Mouse (Mus musculus) kidney, adult 2 months (tissue): Measurements from ENCODE around the gene Exosc7. TPM values are rescaled to one million over a fixed set of nuclear protein-coding genes. Genes with fewer than 3 reads are reported as not detected.

Experiments used
- DNase-seq: peaks from one replicate; pipeline ENCODE4 v3.0.0; 2021
- H3K27ac ChIP-seq: fragments of 200-500 bp; 2 replicates; pipeline ENCODE4 v1.5.1; 2012; ENCODE audit warnings: low read depth, low read length, control low read depth, inconsistent platforms; ENCODE audit not compliant: insufficient read depth
- H3K27me3 ChIP-seq: fragments of 200-500 bp; replicated peaks from 2 replicates; pipeline ENCODE4 v1.6.1; 2012; ENCODE audit warnings: mild to moderate bottlenecking, moderate library complexity, low read length, inconsistent platforms; ENCODE audit not compliant: control insufficient read depth, insufficient read depth
- H3K36me3 ChIP-seq: fragments of 200-500 bp; 2 replicates; pipeline ENCODE4 v1.6.1; 2012; ENCODE audit warnings: mild to moderate bottlenecking, moderate library complexity, low read length, inconsistent platforms; ENCODE audit not compliant: control insufficient read depth, insufficient read depth
- H3K4me1 ChIP-seq: fragments of 200-500 bp; 2 replicates; pipeline ENCODE4 v1.6.1; 2011; ENCODE audit warnings: low read length; ENCODE audit not compliant: control insufficient read depth, insufficient read depth
- H3K4me3 ChIP-seq: fragments of 200-500 bp; 2 replicates; pipeline ENCODE4 v1.5.1; 2011; ENCODE audit warnings: mild to moderate bottlenecking, low read depth, low read length, control low read depth; ENCODE audit not compliant: insufficient read depth
- CTCF ChIP-seq: fragments of 200-500 bp; conservative IDR thresholded peaks from 2 replicates; pipeline ENCODE4 v1.5.1; 2011; ENCODE audit warnings: low read depth, mild to moderate bottlenecking, control low read depth, low read length, moderate library complexity, mixed read lengths; ENCODE audit not compliant: insufficient read depth, insufficient read length
- POLR2A ChIP-seq: fragments of 200-500 bp; IDR thresholded peaks from one replicate; pipeline ENCODE4 v1.6.1; 2011; ENCODE audit warnings: low read depth, low read length, control low read depth
- WGBS: fragments of 180-500 bp; shearing (Covaris S2); methylation state at CpG from one replicate; pipeline ENCODE4 v1.1.7; 2018; 5-methylcytosine and 5-hydroxymethylcytosine counted together
- polyA plus RNA-seq: library from polyadenylated mRNA; depleted of rRNA; stranded (reverse); fragments of >200 nt; gene quantifications from 2 replicates; pipeline ENCODE4 v1.2.3, GENCODE M21; 2012

Exosc7 gene
- polyA plus RNA-seq, 1 experiment = 44.3 TPM

DNA sequence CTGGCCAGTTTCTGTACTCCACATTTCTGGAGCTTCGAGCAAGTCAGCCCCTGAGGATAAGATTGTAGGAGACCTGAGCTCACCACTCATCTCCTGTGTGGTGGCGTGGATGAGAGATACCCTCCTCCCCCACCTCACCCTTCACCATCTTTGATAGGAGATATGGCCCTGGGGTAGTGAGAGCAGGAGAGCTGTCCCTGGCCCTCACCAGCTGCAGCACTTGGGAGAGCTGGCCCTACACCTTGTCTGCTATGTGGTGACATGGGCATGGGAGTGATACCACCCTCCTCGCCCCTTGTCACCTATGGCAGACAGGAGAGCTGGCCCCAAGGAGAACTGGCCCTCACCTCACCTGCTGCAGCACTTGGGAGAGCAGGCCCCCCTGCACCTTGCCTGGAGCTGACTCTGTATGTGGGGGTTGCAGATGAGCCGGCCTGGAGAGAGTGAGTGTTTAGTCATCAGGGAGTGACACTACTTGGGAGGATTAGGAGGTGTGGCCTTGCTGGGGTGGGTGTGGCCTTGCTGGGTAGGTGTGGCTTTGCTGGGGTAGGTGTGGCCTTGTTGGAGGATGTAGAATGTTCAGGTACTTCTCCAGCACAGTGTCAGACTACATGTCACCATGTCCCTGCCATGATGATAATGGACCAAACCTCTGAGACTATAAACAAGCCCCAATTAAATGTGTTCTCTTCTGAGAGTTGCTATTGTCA lies 50.1 kb downstream of the Exosc7 start:
- H3K4me1 ChIP-seq = peaks cover 13% of the 10 kb centered on the region
- no peak overlapping the region for H3K27ac ChIP-seq
- DNase-seq = no peak
- H3K36me3 ChIP-seq = no peaks in the 10 kb centered on the region
- TF ChIP-seq CTCF = no peak
- no peak for TF ChIP-seq POLR2A
- H3K4me3 ChIP-seq = no peak overlapping the region
- 81% methylated on average over 4 of the region's 4 CpGs for WGBS
- no peaks in the 10 kb centered on the region for H3K27me3 ChIP-seq

DNA sequence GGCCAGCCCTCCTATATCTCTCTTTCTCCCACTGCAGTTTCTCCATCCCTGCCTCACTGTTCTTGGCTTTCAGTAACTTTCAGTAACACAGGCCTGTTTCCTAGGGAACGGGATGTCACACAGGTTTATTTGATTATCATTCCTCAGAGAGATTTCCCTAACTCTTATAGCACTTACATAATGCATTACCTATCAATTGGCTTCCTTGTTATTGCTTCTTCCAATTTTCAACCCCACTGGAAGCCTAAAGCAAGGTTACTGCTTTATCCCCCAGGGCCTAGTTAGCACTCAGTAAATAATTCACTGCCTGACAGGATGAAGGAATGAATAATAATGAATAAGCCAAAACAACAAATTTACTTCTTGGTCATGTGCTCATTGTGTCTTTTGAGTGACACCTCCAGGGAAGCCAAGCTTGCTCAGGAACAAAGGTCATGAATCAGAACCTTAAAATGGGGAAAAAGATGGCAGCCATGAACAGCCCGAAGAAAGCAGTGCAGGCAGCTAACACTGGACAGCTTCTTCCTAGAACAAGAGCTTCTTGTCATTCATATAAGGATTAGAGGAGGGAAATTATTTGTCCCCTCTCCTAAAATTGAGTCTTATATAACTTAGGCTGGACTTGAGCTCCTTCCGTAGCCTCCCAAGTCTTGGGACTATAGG lies 52.9 kb downstream of the Exosc7 start:
- Histone ChIP-seq H3K4me3 (no peak overlapping the region), H3K4me1 (peaks cover 13% of the 10 kb centered on the region), H3K36me3 (no peaks in the 10 kb centered on the region), H3K27ac (peak overlapping the region; percentile 87), H3K27me3 (no peaks in the 10 kb centered on the region)
- WGBS = 70% methylated on average over 3 of the region's 3 CpGs
- peak; percentile 83 for DNase-seq
- TF ChIP-seq CTCF (no peak), POLR2A (no peak)

DNA sequence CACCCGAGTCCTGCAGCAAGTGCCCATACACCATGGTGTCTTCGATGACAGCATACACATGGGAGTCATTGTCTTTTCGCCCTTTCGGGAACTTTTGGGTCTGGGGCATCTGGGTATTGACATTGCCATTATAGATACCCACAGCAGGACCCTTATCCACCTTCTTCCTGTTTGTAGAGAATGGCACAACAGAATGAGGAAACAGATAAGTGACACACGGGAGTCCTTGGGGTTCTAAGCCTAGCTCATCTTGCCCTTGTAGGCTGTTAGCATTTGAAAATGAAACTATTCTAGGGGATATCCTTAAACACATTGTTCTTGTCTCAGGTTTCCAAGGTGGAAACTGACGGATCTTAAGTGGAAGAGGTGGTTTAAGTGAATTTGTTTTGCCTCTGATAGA lies 60.7 kb downstream of the Exosc7 start:
- peaks cover 2% of the 10 kb centered on the region for H3K36me3 ChIP-seq
- H3K27me3 ChIP-seq = no peaks in the 10 kb centered on the region
- H3K4me3 ChIP-seq = no peak overlapping the region
- DNase-seq = no peak
- H3K4me1 ChIP-seq = no peaks in the 10 kb centered on the region
- TF ChIP-seq CTCF (no peak), POLR2A (no peak)
- whole genome bisulfite sequencing = 86% methylated on average over 6 of the region's 6 CpGs
- H3K27ac ChIP-seq = no peak overlapping the region

DNA sequence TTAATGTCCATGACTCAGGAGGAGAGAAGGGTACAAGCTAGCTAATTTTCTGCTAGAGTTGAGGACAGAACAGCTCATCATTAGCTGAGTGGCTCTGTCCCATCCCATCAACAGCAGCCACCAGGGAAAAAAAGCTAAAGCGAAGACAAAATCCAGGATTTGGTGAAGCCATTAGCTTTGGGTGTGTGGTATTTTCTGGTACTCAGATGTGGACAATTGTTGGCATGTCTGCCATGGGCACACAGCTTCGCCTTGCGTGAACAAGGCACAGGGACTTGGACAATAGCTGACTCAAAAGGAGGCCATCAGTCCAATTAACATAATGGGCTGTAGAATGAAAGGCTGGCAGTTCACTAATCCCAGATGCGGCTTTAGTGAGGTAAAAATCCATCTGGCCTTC lies 61.3 kb downstream of the Exosc7 start:
- Histone ChIP-seq H3K4me1 (no peaks in the 10 kb centered on the region), H3K27ac (no peak overlapping the region), H3K27me3 (no peaks in the 10 kb centered on the region), H3K36me3 (peaks cover 2% of the 10 kb centered on the region), H3K4me3 (no peak overlapping the region)
- TF ChIP-seq POLR2A = no peak
- no peak for TF ChIP-seq CTCF
- no peak for DNase-seq
- 97% methylated on average over 4 of the region's 4 CpGs for WGBS

DNA sequence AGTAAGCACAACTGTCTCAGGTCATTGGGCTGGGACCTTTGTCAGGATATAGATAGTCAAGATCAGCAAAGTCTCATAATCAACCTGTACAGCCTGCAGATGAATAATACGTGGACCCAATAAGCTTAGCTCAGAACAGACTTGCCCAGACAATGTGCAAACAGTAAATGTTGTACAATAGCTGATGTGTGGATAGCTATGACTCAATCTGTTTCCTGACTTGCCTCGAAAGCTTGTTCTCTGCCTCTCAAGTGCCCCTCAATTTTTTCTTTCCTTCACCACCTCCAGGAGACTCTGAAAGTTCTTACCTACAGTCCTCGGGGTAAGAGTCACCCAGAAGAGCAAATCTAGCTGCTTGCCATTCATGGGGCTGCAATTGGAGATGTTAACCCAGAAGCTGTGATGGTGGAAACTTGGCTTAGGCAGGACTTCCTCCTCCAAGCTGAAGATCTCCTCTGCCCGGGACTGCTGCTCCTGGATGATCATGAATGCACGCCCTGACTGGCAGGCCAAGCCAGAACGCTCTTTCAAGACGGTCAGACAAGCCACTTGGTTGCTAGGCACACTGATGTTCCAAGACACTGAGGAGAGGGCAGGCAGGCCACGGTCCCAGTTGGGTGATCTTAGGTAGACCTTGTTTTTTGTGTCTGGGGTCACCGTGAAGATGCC lies 64.5 kb downstream of the Exosc7 start:
- Histone ChIP-seq H3K4me3 (no peak overlapping the region), H3K36me3 (peaks cover 2% of the 10 kb centered on the region), H3K4me1 (no peaks in the 10 kb centered on the region), H3K27me3 (no peaks in the 10 kb centered on the region), H3K27ac (no peak overlapping the region)
- no peak for TF ChIP-seq POLR2A
- no peak for TF ChIP-seq CTCF
- WGBS = 78% methylated on average over 9 of the region's 9 CpGs
- no peak for DNase-seq

DNA sequence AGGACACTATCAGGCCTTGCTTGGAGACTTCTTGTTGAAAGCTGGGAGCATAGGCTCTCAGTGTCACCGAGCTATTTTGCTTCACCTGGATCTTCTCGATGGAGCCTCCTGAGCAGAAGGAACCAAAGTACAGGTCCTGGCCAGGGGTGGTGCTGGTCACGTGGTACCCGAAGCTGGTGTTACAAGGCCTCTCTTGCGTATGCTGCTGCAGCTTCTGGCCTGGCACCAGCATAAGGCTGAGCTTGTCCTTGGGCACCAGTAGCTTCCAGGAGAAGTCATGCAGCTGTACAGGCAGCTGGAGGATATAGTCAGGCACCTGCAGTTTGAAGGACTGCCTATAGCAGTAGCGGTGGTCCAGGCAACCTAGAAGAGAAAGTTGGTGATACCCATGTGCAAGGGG lies 67.0 kb downstream of the Exosc7 start:
- no peak overlapping the region for H3K4me3 ChIP-seq
- no peaks in the 10 kb centered on the region for H3K27me3 ChIP-seq
- H3K36me3 ChIP-seq = peaks cover 2% of the 10 kb centered on the region; the same call in 1 of the 2 replicates
- peaks cover 11% of the 10 kb centered on the region; the same call in 1 of the 2 replicates for H3K4me1 ChIP-seq
- DNase-seq = peak; percentile 74
- 80% methylated on average over 6 of the region's 6 CpGs for WGBS
- no peak overlapping the region for H3K27ac ChIP-seq
- TF ChIP-seq CTCF (no peak), POLR2A (no peak)

DNA sequence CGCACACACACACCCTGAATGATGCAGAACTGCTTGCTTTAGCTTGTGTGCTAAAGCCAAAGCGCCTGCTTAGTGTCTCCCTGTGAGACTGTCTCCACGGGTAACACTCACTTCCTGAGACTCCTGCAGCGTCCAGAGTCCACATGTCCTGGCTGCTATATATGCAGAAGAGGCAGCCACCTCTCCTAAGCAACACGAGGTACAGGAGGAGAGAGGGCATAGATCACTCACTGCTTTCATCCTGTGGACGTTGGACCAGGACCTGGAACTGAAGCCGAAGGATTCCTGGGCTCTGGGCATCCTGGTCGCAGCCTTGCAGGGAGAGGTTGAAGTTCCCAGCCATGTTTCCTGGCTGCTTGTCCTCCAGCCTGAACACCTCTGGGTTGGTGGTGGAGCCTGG lies 70.2 kb downstream of the Exosc7 start:
- no peak for TF ChIP-seq CTCF
- no peak for TF ChIP-seq POLR2A
- Histone ChIP-seq H3K27me3 (no peaks in the 10 kb centered on the region), H3K4me1 (peaks cover 11% of the 10 kb centered on the region; the same call in 1 of the 2 replicates), H3K4me3 (no peak overlapping the region), H3K36me3 (no peaks in the 10 kb centered on the region; the same call in 1 of the 2 replicates), H3K27ac (peak overlapping the region; percentile 72)
- peak; percentile 91 for DNase-seq
- 52% methylated on average over 8 of the region's 8 CpGs for WGBS
